Mouse (Mus musculus) ovary, postnatal 10 days (tissue): ENCODE measurements at regions not wholly inside any gene's neighbourhood (a gene's known extent, or its start where the extent isn't known, plus 50 kb on each side); places are given as distances from the start of the nearest gene placed in this dataset.
A peak's percentile ranks its signal among the peaks of the same experiment; 100 is the strongest.

Experiments
- DNase-seq: peaks from one replicate; pipeline ENCODE4 v3.0.0; 2022; ENCODE audit warnings: low spot score

DNA sequence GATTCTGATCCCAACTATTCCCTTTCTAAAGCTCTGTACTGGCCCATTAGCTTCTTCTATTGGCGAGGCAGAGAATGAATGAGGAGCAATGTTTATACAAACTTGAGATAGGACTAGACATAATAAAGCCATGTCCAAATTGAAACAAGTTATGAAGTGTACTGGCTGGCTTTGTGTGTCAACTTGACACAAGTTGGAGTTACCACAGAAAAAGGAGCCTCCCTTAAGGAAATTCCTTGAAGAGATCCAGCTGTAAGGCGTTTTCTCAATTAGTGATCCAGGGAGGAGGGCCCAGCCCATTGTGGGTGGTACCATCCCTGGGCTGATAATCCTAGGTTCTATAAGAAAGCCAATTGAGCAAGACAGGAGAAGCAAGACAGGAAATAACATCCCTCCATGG lies 135.9 kb upstream of the Cr2 start:
- DNase-seq, result no peak

DNA sequence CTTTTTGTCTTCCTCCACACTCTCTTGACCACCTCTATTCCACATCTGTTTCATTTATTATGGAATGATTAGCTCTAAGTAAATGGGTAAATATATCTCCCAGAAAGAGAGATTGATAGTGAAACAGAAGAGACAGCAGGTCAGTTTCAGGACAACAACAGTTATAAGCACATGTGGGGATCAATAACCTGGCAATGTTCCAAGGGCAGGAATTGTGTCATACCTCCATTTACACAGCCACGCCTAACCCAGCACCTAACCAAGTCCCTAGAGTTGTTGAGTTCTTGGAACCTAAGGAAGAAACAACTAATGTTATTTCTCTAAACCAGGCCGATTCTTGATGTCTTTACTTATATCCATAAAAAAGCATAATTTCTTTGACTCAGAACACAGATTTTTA lies 108.6 kb upstream of the Cr2 start:
- DNase-seq, result no peak

DNA sequence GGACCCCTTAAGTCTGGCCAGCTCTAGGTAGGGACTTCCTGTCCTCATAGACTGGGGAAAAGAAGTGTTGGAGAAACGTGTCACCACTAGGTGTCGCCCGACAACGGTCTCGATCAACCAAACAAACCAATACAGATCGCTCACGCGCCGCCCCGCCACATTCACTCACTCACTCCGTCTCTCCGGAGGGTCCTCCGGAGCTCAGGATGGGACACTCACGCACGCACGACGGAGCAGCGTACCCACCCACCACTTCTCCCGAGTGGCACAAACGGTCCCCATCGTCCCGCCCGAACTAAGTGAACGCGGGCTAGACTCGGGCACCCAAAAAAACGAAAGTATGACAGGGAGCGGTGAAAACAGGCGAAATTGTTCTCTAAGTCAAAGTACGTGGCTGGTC lies 65.0 kb upstream of the Cr2 start:
- peak; percentile 100 for DNase-seq

DNA sequence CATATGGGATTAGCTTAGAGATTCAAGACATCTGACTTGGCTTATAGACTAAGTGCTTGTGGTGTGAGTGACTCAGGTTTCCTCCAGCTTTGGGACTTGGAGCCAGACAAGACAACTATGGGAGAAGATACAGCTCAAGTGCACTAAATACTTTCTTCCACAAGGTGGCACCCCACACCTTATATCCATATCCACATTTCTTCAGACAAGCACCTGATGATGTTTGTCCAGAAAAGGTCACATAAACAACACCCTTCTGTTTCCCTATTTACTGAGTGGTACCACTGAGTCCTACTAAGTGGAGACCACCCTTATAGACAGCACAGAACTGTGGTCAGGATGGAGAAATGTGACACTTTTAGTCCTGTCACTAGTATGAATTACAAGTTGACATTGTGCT lies 56.1 kb upstream of the Cr2 start:
- no peak for DNase-seq

DNA sequence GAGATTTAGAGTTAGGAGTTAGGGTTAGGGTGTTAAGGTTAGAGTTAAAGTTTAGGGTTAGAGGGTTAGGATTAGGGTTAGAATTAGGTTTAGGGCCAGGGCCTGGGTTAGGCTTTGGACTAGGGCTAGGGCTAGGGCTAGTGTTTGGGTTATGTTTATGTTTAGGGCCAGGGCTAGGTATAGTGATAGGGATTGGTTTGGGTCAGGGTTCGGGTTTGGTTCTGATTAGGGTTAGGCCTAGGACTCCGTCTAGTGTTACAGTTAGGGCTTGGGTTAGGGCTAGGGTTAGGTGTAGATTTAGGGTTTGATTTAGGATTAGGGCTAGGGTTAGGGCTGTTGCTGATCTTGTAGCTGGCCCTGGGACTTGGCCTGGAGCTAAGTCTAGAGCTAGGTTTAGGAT lies 50.5 kb upstream of the Cr2 start:
- no peak for DNase-seq
